Mouse (Mus musculus) liver, postnatal 0 days (tissue): ENCODE measurements at regions not wholly inside any gene's neighbourhood (a gene's known extent, or its start where the extent isn't known, plus 50 kb on each side); places are given as distances from the start of the nearest gene placed in this dataset.

Source experiments
- ATAC-seq: fragments of 200-750 bp; cut with Nextera tagmentation; 2 replicates; pipeline ENCODE4 v1.8.0; 2017; ENCODE audit warnings: mild to moderate bottlenecking, moderate library complexity
- DNase-seq: peaks from one replicate; pipeline ENCODE4 v3.0.0-alpha.2; 2016
- H3K27ac ChIP-seq: fragments of 300-500 bp; sonication (generic); 2 replicates; pipeline ENCODE4 v1.5.1; 2014; ENCODE audit warnings: antibody characterized with exemption, moderate library complexity, mild to moderate bottlenecking, low read depth
- H3K27me3 ChIP-seq: fragments of 300-500 bp; sonication (generic); 2 replicates; pipeline ENCODE4 v1.6.1; 2014; ENCODE audit warnings: low read length, control low read depth, mixed read lengths; ENCODE audit not compliant: insufficient read depth
- H3K36me3 ChIP-seq: fragments of 300-500 bp; sonication (generic); replicated peaks from 2 replicates; pipeline ENCODE4 v1.6.1; 2014; ENCODE audit warnings: mild to moderate bottlenecking, control low read depth, low read length, moderate library complexity, mixed read lengths; ENCODE audit not compliant: insufficient read depth
- H3K4me1 ChIP-seq: fragments of 300-500 bp; sonication (generic); 2 replicates; pipeline ENCODE4 v1.6.1; 2014; ENCODE audit warnings: antibody characterized with exemption, mild to moderate bottlenecking, control low read depth; ENCODE audit not compliant: insufficient read depth
- H3K4me2 ChIP-seq: fragments of 300-500 bp; sonication (generic); 2 replicates; pipeline ENCODE4 v1.6.1; 2014; ENCODE audit warnings: low read depth, mild to moderate bottlenecking, low read length, moderate library complexity, mixed read lengths
- H3K4me3 ChIP-seq: fragments of 300-500 bp; sonication (generic); 2 replicates; pipeline ENCODE4 v1.5.1; 2014; ENCODE audit warnings: low read depth, low read length
- H3K9ac ChIP-seq: fragments of 300-500 bp; sonication (generic); replicated peaks from 2 replicates; pipeline ENCODE4 v1.6.1; 2014; ENCODE audit warnings: mild to moderate bottlenecking, moderate library complexity
- H3K9me3 ChIP-seq: fragments of 300-500 bp; sonication (generic); 2 replicates; pipeline ENCODE4 v1.6.1; 2016; ENCODE audit warnings: mild to moderate bottlenecking, control low read depth, low read length, mixed read lengths
- CTCF ChIP-seq: sonication (generic); IDR thresholded peaks from 2 replicates; pipeline ENCODE4 v1.5.1; 2016; ENCODE audit warnings: antibody characterized with exemption, low read depth
- EP300 ChIP-seq: IDR thresholded peaks from 2 replicates; pipeline ENCODE4 v1.6.1; 2016; ENCODE audit warnings: antibody characterized with exemption, low read depth, mild to moderate bottlenecking
- WGBS: fragments of 180-500 bp; shearing (Covaris S2); extraction: QIAGEN DNeasy Blood & Tissue Kit; methylation state at CpG from one replicate; pipeline ENCODE4 v1.1.7; 2014; ENCODE audit not compliant: insufficient replicate concordance; 5-methylcytosine and 5-hydroxymethylcytosine counted together

DNA sequence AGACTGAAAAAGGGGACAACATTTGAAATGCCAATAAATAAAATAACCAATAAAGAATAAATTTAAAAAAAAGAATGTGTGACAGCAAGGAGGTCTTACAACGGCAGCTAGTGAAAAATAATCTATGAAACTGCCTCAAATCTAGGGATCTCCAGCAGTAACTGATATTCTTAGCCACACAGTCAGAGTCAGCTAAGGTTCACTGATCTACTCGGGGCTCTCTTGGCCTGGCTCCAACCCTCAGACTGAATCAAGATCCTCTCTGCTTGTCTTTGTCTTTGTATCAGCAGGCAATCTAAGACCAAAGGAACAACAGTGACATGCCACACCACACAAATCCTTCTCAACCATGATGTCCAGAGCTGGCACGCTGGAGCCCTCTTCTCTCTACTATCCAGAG lies 542.5 kb upstream of the Adam34 start:
- Histone ChIP-seq H3K4me2 (no peak overlapping the region), H3K4me3 (no peak overlapping the region), H3K4me1 (no peaks in the 10 kb centered on the region), H3K9ac (no peak overlapping the region), H3K27ac (no peak overlapping the region), H3K27me3 (no peaks in the 10 kb centered on the region), H3K36me3 (no peaks in the 10 kb centered on the region), H3K9me3 (no peaks in the 10 kb centered on the region)
- no peak for TF ChIP-seq CTCF
- TF ChIP-seq EP300 = no peak
- 71% methylated on average over 3 of the region's 3 CpGs for WGBS
- DNase-seq = no peak
- ATAC-seq = no peak

DNA sequence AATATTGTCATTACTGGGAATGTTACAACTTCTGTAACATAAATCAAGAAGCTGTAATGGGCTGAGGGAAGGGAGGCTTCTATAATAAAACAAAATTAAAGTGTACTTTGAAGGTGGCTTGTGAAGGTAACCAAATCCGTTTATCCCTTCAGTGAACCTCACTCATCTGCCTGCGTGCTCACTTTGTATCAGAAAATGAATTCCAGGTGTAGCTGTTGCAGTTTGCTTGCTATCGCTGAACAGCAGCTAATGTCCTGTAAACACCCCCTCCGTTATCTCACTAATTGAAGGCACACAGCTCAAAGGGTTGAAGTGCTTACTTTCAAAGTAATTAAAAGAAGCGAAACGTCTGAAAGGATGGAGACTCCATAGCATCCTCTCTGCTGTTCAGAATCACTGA lies 547.2 kb upstream of the Adam34 start:
- no peak for DNase-seq

DNA sequence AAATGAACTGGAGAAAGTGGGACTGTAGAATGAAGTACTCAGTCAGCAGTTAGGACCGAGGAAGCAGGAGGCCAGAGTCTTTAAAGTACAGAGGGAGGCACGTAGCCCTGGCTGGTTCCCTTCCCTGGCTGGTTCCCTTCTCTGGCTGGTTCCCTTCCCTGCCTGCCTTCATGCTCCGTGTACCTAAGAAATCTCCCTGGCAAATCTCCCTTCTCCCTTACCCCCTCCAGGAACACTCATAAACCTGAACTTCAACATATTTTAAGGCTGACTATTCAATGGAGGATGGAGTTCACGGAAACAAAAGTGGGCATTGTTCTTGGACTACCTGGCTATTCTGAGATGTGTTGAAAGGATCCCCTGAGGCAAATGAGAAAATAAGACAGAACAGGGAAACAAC lies 551.2 kb upstream of the Adam34 start:
- Histone ChIP-seq H3K36me3 (no peaks in the 10 kb centered on the region), H3K27me3 (no peaks in the 10 kb centered on the region), H3K4me1 (no peaks in the 10 kb centered on the region), H3K4me2 (no peak overlapping the region), H3K27ac (no peak overlapping the region), H3K9ac (no peak overlapping the region), H3K9me3 (no peaks in the 10 kb centered on the region), H3K4me3 (no peak overlapping the region)
- DNase-seq (no peak), ATAC-seq (no peak)
- TF ChIP-seq CTCF = no peak
- no peak for TF ChIP-seq EP300
- 68% methylated on average over 4 of the region's 4 CpGs for WGBS

More for the DNA sequence above, 547.2 kb upstream of the Adam34 start:
- no peaks in the 10 kb centered on the region for H3K36me3 ChIP-seq
- ATAC-seq = no peak
- no peaks in the 10 kb centered on the region for H3K4me1 ChIP-seq
- no peak overlapping the region for H3K9ac ChIP-seq
- H3K27ac ChIP-seq = no peak overlapping the region
- no peak overlapping the region for H3K4me3 ChIP-seq
- H3K27me3 ChIP-seq = no peaks in the 10 kb centered on the region
- WGBS = 69% methylated on average over 6 of the region's 6 CpGs
- no peak for TF ChIP-seq EP300
- no peak overlapping the region for H3K4me2 ChIP-seq
- H3K9me3 ChIP-seq = no peaks in the 10 kb centered on the region

DNA sequence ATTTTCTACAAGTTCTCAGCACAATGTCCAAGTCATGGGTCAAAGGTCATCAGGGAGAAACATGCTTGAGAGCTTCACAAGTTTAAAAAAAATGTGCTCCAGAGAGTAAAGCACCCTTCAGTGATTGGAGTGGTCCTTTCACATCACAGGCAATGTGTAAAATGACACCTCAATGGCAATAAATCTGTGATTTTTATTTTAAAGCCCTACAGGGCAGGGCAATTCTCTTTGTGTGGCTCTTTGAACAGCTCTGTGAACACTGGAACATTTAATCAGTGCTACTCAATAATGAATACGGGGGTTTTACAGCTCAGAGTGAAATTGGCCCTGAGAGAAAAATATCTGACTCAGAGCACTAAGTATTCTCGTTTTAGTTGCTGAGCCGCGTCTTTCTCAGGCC lies 563.5 kb upstream of the Adam34 start:
- Histone ChIP-seq H3K4me3 (no peak overlapping the region), H3K9me3 (no peaks in the 10 kb centered on the region), H3K36me3 (no peaks in the 10 kb centered on the region), H3K4me2 (no peak overlapping the region), H3K27me3 (no peaks in the 10 kb centered on the region), H3K27ac (no peak overlapping the region), H3K9ac (no peak overlapping the region), H3K4me1 (no peaks in the 10 kb centered on the region)
- TF ChIP-seq EP300 (no peak), CTCF (no peak)
- DNase-seq (no peak), ATAC-seq (no peak)
- 75% methylated on average over 4 of the region's 4 CpGs for WGBS

DNA sequence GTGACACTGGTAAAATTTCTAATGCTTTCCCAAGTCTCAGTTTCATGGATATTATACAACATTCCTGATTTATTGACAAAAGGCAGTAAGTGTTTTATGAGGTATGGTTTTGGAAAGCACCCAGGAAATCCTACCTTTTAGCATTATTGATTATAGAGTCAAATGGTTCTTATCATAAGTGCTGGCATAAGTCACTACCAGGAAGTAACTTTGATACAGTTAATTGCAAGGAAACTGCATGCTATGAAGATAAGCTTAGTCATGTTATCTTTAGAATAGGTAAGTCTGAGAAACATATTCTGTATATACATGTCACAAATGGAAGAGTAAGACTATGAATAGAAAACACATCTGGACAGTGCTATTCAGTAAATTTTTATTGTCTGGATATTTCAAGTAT lies 608.4 kb upstream of the Adam34 start:
- Histone ChIP-seq H3K27me3 (no peaks in the 10 kb centered on the region), H3K9me3 (no peaks in the 10 kb centered on the region), H3K4me3 (no peak overlapping the region), H3K4me1 (no peaks in the 10 kb centered on the region), H3K4me2 (no peak overlapping the region), H3K36me3 (no peaks in the 10 kb centered on the region), H3K27ac (no peak overlapping the region), H3K9ac (no peak overlapping the region)
- DNase-seq (no peak), ATAC-seq (no peak)
- TF ChIP-seq EP300 (no peak), CTCF (no peak)

DNA sequence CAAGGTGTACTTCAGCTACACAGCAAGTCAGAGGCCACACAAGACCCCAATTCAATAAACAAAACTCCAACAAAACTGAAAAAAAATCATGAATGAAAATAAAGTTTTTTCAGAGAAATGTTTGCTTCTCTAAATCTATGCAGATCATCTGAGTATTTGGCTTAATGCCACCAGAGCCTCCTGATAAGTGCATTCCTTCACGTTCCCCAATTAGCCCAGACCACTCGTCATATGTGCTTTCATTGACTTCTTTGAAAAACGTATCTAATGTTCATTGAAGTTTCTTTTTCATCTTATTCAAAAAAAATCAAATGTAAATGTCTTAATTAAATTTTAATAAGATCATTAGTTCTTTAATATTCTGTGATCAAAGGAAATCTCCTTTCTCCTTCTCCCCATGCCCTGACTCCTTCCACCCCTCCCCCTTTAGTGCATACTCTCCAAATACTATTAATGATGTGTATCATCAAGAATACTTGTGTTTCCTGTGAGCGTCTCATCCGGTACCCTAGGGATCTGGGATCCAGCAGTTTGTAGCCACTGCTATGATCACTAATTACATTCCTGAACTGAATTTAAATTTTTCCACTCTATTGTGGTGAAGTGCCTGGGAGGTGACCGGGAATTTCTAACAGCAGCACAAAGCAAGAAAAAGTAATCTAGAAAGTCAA lies 600.8 kb upstream of the Fat1 start:
- WGBS = 70% methylated on average over 6 of the region's 6 CpGs
- TF ChIP-seq CTCF (no peak), EP300 (no peak)
- no peak overlapping the region for H3K4me2 ChIP-seq
- no peak for ATAC-seq
- no peak overlapping the region for H3K27ac ChIP-seq
- no peaks in the 10 kb centered on the region for H3K36me3 ChIP-seq
- no peak overlapping the region for H3K9ac ChIP-seq
- H3K9me3 ChIP-seq = no peaks in the 10 kb centered on the region
- H3K4me1 ChIP-seq = no peaks in the 10 kb centered on the region
- no peak for DNase-seq
- H3K4me3 ChIP-seq = no peak overlapping the region
- no peaks in the 10 kb centered on the region for H3K27me3 ChIP-seq

DNA sequence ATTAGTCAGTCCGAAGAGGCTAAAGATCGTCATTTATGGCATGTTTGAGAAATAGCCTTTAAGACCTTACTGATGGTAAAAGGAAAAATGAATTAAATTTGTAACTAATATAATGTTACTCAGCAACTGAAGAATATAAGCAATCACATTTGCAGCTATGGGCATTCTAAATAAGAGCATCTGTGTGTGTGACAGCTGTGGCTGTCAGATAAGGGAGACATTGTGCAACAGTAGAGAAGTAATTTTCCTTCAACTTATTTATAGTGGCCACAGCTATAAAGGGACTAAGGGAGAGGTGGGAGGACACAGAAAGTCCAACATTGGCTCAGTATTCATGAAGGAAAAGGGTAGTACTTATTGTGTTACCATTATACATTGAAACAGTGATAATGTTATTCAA lies 591.8 kb upstream of the Fat1 start:
- H3K27ac ChIP-seq = no peak overlapping the region
- no peak for ATAC-seq
- no peak overlapping the region for H3K9ac ChIP-seq
- WGBS = 70% methylated on average over 2 of the region's 2 CpGs
- no peaks in the 10 kb centered on the region for H3K27me3 ChIP-seq
- no peak overlapping the region for H3K4me2 ChIP-seq
- no peaks in the 10 kb centered on the region for H3K9me3 ChIP-seq
- TF ChIP-seq CTCF (no peak), EP300 (no peak)
- no peak overlapping the region for H3K4me3 ChIP-seq
- no peaks in the 10 kb centered on the region for H3K4me1 ChIP-seq
- DNase-seq = no peak
- no peaks in the 10 kb centered on the region for H3K36me3 ChIP-seq
